Comparison of ENCODE assay signal across 31 mouse cellular contexts in the genomic region with DNA sequence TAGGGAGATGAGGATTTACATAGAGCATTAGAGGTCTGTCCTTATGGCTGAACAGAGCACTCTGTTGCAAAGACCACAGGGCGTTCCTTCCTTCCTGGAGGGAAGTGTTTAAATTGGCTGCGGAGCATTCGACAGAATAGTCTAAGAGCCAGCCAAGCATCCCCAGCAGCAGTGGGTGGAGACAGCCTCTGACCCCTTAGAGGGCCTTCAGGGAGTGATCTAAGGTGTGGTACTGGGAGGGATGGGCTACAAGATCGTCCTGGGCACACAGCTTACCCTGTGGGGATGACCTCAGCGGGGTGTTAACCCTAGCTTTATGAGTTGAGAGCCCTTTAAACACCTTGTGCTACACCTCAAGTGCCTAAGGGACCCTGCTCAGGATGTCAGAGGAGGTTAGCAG. TPM values are rescaled to one million over a fixed set of nuclear protein-coding genes. Genes with fewer than 3 reads are reported as not detected.
DNase-seq lines count a peak whose midpoint lies in the region; ATAC-seq and TF ChIP-seq lines count a peak whose summit lies in the region.
"Had no signal": no experiment of that assay in that cellular context is flagged by ENCODE, and none has a peak within 500 bp of the region (broad histone marks: within the 10 kb centered on the region; RNA-seq: fewer than 3 reads in every experiment).

No protein-coding gene starts in this region.

- H3K4me1 ChIP-seq in heart, postnatal 0 days (ENCODE audit: control insufficient read depth, insufficient read depth) = no peaks in the 10 kb centered on the region
- 0 out of 2 replicates have a peak, but pooled peaks cover 4% of the 10 kb centered on the region for H3K4me1 ChIP-seq in heart, embryonic 10.5 days
- 0 out of 2 replicates have a peak, but pooled peaks cover 3% of the 10 kb centered on the region for H3K4me1 ChIP-seq in kidney, postnatal 0 days (replicated peaks; ENCODE audit: insufficient read depth, low read length)
- peaks cover 3% of the 10 kb centered on the region; the same call in 1 of the 2 replicates for H3K4me1 ChIP-seq in bone marrow, adult 2 months (ENCODE audit: control insufficient read depth, insufficient read depth, low read length)
- H3K4me1 ChIP-seq: forebrain, embryonic 13.5 days; hindbrain, embryonic 15.5 days had no signal

- H3K9me3 ChIP-seq in heart, postnatal 0 days (replicated peaks; ENCODE audit: control insufficient read depth, low read length) = no peaks in the 10 kb centered on the region
- peaks cover 4% of the 10 kb centered on the region; the same call in 1 of the 2 replicates for H3K9me3 ChIP-seq in heart, embryonic 10.5 days
- no peaks in the 10 kb centered on the region for H3K9me3 ChIP-seq in kidney, postnatal 0 days (replicated peaks; ENCODE audit: low read length)
- H3K9me3 ChIP-seq: embryonic facial prominence, embryonic 13.5 days; forebrain, embryonic 13.5 days; hindbrain, embryonic 15.5 days; neural tube, embryonic 13.5 days had no signal

- no peaks in the 10 kb centered on the region for H3K27me3 ChIP-seq in heart, postnatal 0 days (ENCODE audit: control insufficient read depth, insufficient read depth, low read length)
- H3K27me3 ChIP-seq in heart, embryonic 10.5 days (ENCODE audit: insufficient read depth, poor library complexity, severe bottlenecking) = no peaks in the 10 kb centered on the region
- no peaks in the 10 kb centered on the region for H3K27me3 ChIP-seq in kidney, postnatal 0 days (ENCODE audit: insufficient read depth, low read length)
- H3K27me3 ChIP-seq: embryonic facial prominence, embryonic 13.5 days; forebrain, embryonic 13.5 days; heart, embryonic 12.5 days; hindbrain, embryonic 15.5 days; limb, embryonic 13.5 days; neural tube, embryonic 13.5 days; Patski had no signal

- H3K9ac ChIP-seq in heart, postnatal 0 days (replicated peaks; ENCODE audit: low read depth, low read length) = no peak overlapping the region
- H3K9ac ChIP-seq in kidney, postnatal 0 days (ENCODE audit: low read depth, low read length) = no peak overlapping the region
- H3K9ac ChIP-seq: embryonic facial prominence, embryonic 13.5 days; forebrain, embryonic 13.5 days; heart, embryonic 12.5 days; hindbrain, embryonic 15.5 days; limb, embryonic 13.5 days; liver, embryonic 14.5 days; neural tube, embryonic 13.5 days had no signal

- no peak overlapping the region for H3K4me2 ChIP-seq in heart, postnatal 0 days (ENCODE audit: low read depth, low read length)
- H3K4me2 ChIP-seq in kidney, postnatal 0 days (ENCODE audit: low read length) = no peak overlapping the region
- H3K4me2 ChIP-seq: embryonic facial prominence, embryonic 13.5 days; forebrain, embryonic 13.5 days; heart, embryonic 12.5 days; hindbrain, embryonic 15.5 days; limb, embryonic 13.5 days; neural tube, embryonic 13.5 days had no signal

- no peak for TF ChIP-seq EP300 in heart, postnatal 0 days (IDR thresholded peaks at IDR 0.05; ENCODE audit: low read depth)

- peak; percentile 24; the same call in 1 of the 2 replicates for ATAC-seq in heart, postnatal 0 days (ENCODE audit: insufficient read depth, low read depth)
- no peak; the same call in 1 of the 2 replicates for ATAC-seq in kidney, postnatal 0 days (replicated peaks; ENCODE audit: low FRiP score, low read depth)
- ATAC-seq: activated CD4-positive, CD25-positive, alpha-beta regulatory T cell, adult 4 months; forebrain, embryonic 13.5 days; midbrain, embryonic 16.5 days; Patski had no signal

- no peak for TF ChIP-seq POLR2A in bone marrow, adult 2 months (IDR thresholded peaks at IDR 0.05; ENCODE audit: borderline replicate concordance, control insufficient read depth, low read depth, low read length)

- H3K36me3 ChIP-seq in heart, postnatal 0 days (replicated peaks; ENCODE audit: control insufficient read depth, insufficient read depth, low read length) = no peaks in the 10 kb centered on the region
- H3K36me3 ChIP-seq in heart, embryonic 10.5 days = peaks cover 6% of the 10 kb centered on the region; the same call in 1 of the 2 replicates
- H3K36me3 ChIP-seq in kidney, postnatal 0 days (ENCODE audit: insufficient read depth, low read length) = no peaks in the 10 kb centered on the region
- H3K36me3 ChIP-seq: G1E; hindbrain, embryonic 15.5 days; midbrain, embryonic 10.5 days; neural tube, embryonic 13.5 days had no signal

- no peak overlapping the region for H3K4me3 ChIP-seq in heart, postnatal 0 days (ENCODE audit: low read depth, low read length)
- H3K4me3 ChIP-seq in heart, embryonic 10.5 days = no peak overlapping the region
- H3K4me3 ChIP-seq in kidney, postnatal 0 days (replicated peaks; ENCODE audit: low read depth, low read length) = no peak overlapping the region
- H3K4me3 ChIP-seq in bone marrow, adult 2 months (replicated peaks; ENCODE audit: control insufficient read depth, low read depth, low read length) = no peak overlapping the region
- H3K4me3 ChIP-seq: embryonic facial prominence, embryonic 13.5 days; forebrain, embryonic 13.5 days; heart, embryonic 12.5 days; hindbrain, embryonic 15.5 days; limb, embryonic 13.5 days; midbrain, embryonic 10.5 days; myocyte; neural tube, embryonic 13.5 days had no signal

- H3K27ac ChIP-seq in heart, postnatal 0 days (ENCODE audit: low read depth) = no peak overlapping the region
- H3K27ac ChIP-seq in heart, embryonic 10.5 days = no peak overlapping the region
- H3K27ac ChIP-seq in kidney, postnatal 0 days = no peak overlapping the region
- H3K27ac ChIP-seq in bone marrow, adult 2 months (ENCODE audit: control insufficient read depth, insufficient read depth, low read depth, low read length, poor library complexity) = peak overlapping the region; percentile 2; the same call in 1 of the 2 replicates
- H3K27ac ChIP-seq: embryonic facial prominence, embryonic 13.5 days; forebrain, embryonic 13.5 days; hindbrain, embryonic 15.5 days; limb, embryonic 13.5 days; liver, embryonic 14.5 days; midbrain, embryonic 10.5 days; neural tube, embryonic 13.5 days had no signal

- no peak for DNase-seq in heart, postnatal 0 days (ENCODE audit: low spot score)
- no peak for DNase-seq in heart, embryonic 10.5 days (ENCODE audit: low spot score)
- peak; percentile 65 for DNase-seq in kidney, postnatal 0 days (ENCODE audit: low spot score)
- DNase-seq in kidney, adult 9 months = no peak
- DNase-seq in ES-CJ7 (ENCODE audit: low read depth, low spot score) = peak; percentile 63
- DNase-seq in frontal cortex, postnatal 14 days (ENCODE audit: low spot score in 2 of 2) = no peak
- DNase-seq in urinary bladder, postnatal 4 days (ENCODE audit: low spot score in 2 of 2) = no peak
- DNase-seq: adrenal gland, adult 8-10 months; cerebellum, adult 18-20 months; cerebellum, postnatal 25 days; heart, adult 11 months; heart, postnatal 36 days; kidney, postnatal 25 days; layer of hippocampus, postnatal 36 days; retina, postnatal 1 day; right cerebral cortex, postnatal 25 days; thymus, postnatal 36 days had no signal

- 37% methylated on average over 5 of the region's 5 CpGs for WGBS in heart, postnatal 0 days
- WGBS in heart, embryonic 10.5 days = 43% methylated on average over 5 of the region's 5 CpGs
- WGBS in kidney, postnatal 0 days = 7% methylated on average over 5 of the region's 5 CpGs
- WGBS in bone marrow, adult 2 months = 21% methylated on average over 5 of the region's 5 CpGs

- TF ChIP-seq CTCF in heart, postnatal 0 days (IDR thresholded peaks at IDR 0.05; ENCODE audit: low read depth) = no peak
- no peak for TF ChIP-seq CTCF in kidney, postnatal 0 days (IDR thresholded peaks at IDR 0.05; ENCODE audit: low read depth)
- no peak for TF ChIP-seq CTCF in bone marrow, adult 2 months (IDR thresholded peaks at IDR 0.05; ENCODE audit: control insufficient read depth, insufficient read depth, low read length)

RNA-seq across cellular contexts. Expression of a gene that starts 24.9 kb away (rescaled TPM):
- 8.8 and 17.0 TPM in 2 replicates for total RNA-seq in heart, postnatal 0 days (2014; rRNA removed; ENCODE audit: low replicate concordance)
- polyA plus RNA-seq in heart, postnatal 0 days (2015; fragmentation: Nextera tagmentation; extraction: Ambion mirVana) = 9.5 and 9.9 TPM in 2 replicates
- 10.5 and 13.3 TPM in 2 replicates for polyA plus RNA-seq in heart, embryonic 10.5 days (2016; fragmentation: Nextera tagmentation; extraction: Ambion mirVana)
- 13.6 and 14.6 TPM in 2 replicates for polyA plus RNA-seq in kidney, postnatal 0 days (2015; fragmentation: Nextera tagmentation; extraction: Ambion mirVana)
- 16.9 and 33.4 TPM in 2 replicates for polyA plus RNA-seq in bone marrow, adult 2 months (2011; ENCODE audit: insufficient read depth, insufficient read length, low replicate concordance, missing spikeins)

Comparison
In these comparisons a context has a peak if more than half of its experiments do, and no peak if none do; other contexts are left out.
1. DNase-seq: peak in kidney, postnatal 0 days (single experiment) and ES-CJ7 (single experiment); none in heart, postnatal 0 days (single experiment), heart, embryonic 10.5 days (single experiment), kidney, adult 9 months (single experiment), frontal cortex, postnatal 14 days (0 of 2) and urinary bladder, postnatal 4 days (0 of 2).